Mouse (Mus musculus) liver, postnatal 0 days (tissue): ENCODE data around the gene Nhlrc3.

Experiments
- CTCF ChIP-seq: sonication (generic); IDR thresholded peaks from 2 replicates; pipeline ENCODE4 v1.5.1; 2016; ENCODE audit warnings: antibody characterized with exemption, low read depth
- EP300 ChIP-seq: IDR thresholded peaks from 2 replicates; pipeline ENCODE4 v1.6.1; 2016; ENCODE audit warnings: antibody characterized with exemption, low read depth, mild to moderate bottlenecking

DNA sequence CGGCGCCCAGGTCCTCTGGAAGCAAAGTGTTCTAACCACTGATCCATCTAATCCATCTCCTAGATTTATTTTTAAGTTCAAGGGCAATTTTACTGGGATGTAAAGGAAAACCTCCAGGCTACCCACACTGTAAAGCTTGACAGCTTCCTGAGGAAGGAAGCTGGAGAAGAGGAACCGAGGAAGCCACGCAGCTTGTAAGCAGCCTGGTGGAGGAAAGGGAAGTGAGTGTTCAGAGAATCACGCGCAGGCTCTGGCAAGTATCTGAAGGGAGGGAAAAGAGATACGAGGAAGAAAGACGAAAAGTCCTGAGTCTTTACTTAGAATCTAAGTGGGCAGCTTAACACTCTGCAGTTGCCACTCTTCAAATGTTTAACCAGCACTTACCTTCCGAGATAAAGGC is 3.0 kb downstream of the Nhlrc3 start:
- TF ChIP-seq EP300 (no peak), CTCF (no peak)
